Mouse (Mus musculus): Measurements from ENCODE around the gene Stx4a. TPM values are rescaled to one million over a fixed set of nuclear protein-coding genes. Genes with fewer than 3 reads are reported as not detected.

Stx4a gene
- polyA plus RNA-seq, 1 experiment from 2014 or later, result 41.3 TPM

GRCm38 (mm10) chr7:127801010-127801621 lies 23.0 kb upstream of the Stx4a start:
- peak overlapping the region; percentile 54 for H3K4me2 ChIP-seq (replicated peaks; ENCODE audit: low read depth, low read length)
- peaks cover 31% of the 10 kb centered on the region for H3K36me3 ChIP-seq (ENCODE audit: insufficient read depth, low read length)
- H3K9me3 ChIP-seq (ENCODE audit: low read length), result no peaks in the 10 kb centered on the region
- peak overlapping the region; percentile 20; the same call in 1 of the 2 replicates for H3K9ac ChIP-seq (replicated peaks; ENCODE audit: low read depth)
- no peak for TF ChIP-seq EP300 (IDR thresholded peaks at IDR 0.05)
- no peak for TF ChIP-seq CTCF (IDR thresholded peaks at IDR 0.05)
- peak overlapping the region; percentile 16; the same call in 1 of the 2 replicates for H3K4me3 ChIP-seq (ENCODE audit: low read depth, low read length)
- H3K27ac ChIP-seq (ENCODE audit: low read length), result peak overlapping the region; percentile 68
- no peaks in the 10 kb centered on the region for H3K27me3 ChIP-seq (replicated peaks; ENCODE audit: insufficient read depth, low read length)
- peak; percentile 14 for ATAC-seq
- WGBS, result 84% methylated on average over 8 of the region's 8 CpGs
- peaks cover 3% of the 10 kb centered on the region; the same call in 1 of the 2 replicates for H3K4me1 ChIP-seq (ENCODE audit: insufficient read depth, low read depth, low read length)
- no peak for DNase-seq (ENCODE audit: low spot score)

- Histone ChIP-seq H3K9ac (replicated peaks; ENCODE audit: low read depth) (no peak overlapping the region), H3K36me3 (ENCODE audit: insufficient read depth, low read length) (peaks cover 19% of the 10 kb centered on the region), H3K27ac (ENCODE audit: low read length) (no peak overlapping the region), H3K4me2 (replicated peaks; ENCODE audit: low read depth, low read length) (no peak overlapping the region), H3K27me3 (replicated peaks; ENCODE audit: insufficient read depth, low read length) (no peaks in the 10 kb centered on the region), H3K9me3 (ENCODE audit: low read length) (no peaks in the 10 kb centered on the region), H3K4me3 (ENCODE audit: low read depth, low read length) (no peak overlapping the region), H3K4me1 (ENCODE audit: insufficient read depth, low read depth, low read length) (peaks cover 3% of the 10 kb centered on the region; the same call in 1 of the 2 replicates)
- no peak for DNase-seq (ENCODE audit: low spot score)
- no peak for TF ChIP-seq CTCF (IDR thresholded peaks at IDR 0.05)
- no peak for TF ChIP-seq EP300 (IDR thresholded peaks at IDR 0.05)
- 90% methylated on average over 17 of the region's 17 CpGs for WGBS
- ATAC-seq, result no peak
These were observed 21.8 kb upstream of the Stx4a start for GRCm38 (mm10) chr7:127802313-127802712.

GRCm38 (mm10) chr7:127808821-127809220 lies 15.3 kb upstream of the Stx4a start:
- ATAC-seq (no peak), DNase-seq (ENCODE audit: low spot score) (no peak)
- 61% methylated on average over 5 of the region's 5 CpGs for WGBS
- H3K36me3 ChIP-seq (ENCODE audit: insufficient read depth, low read length), result no peaks in the 10 kb centered on the region
- H3K9ac ChIP-seq (replicated peaks; ENCODE audit: low read depth), result no peak overlapping the region
- no peaks in the 10 kb centered on the region for H3K9me3 ChIP-seq (ENCODE audit: low read length)
- H3K4me2 ChIP-seq (replicated peaks; ENCODE audit: low read depth, low read length), result no peak overlapping the region
- no peak overlapping the region for H3K4me3 ChIP-seq (ENCODE audit: low read depth, low read length)
- no peak overlapping the region for H3K27ac ChIP-seq (ENCODE audit: low read length)
- H3K4me1 ChIP-seq (ENCODE audit: insufficient read depth, low read depth, low read length), result no peaks in the 10 kb centered on the region
- no peaks in the 10 kb centered on the region for H3K27me3 ChIP-seq (replicated peaks; ENCODE audit: insufficient read depth, low read length)
- TF ChIP-seq CTCF (IDR thresholded peaks at IDR 0.05) (no peak), EP300 (IDR thresholded peaks at IDR 0.05) (no peak)

GRCm38 (mm10) chr7:127809846-127810245 lies 14.2 kb upstream of the Stx4a start:
- no peak overlapping the region for H3K9ac ChIP-seq (replicated peaks; ENCODE audit: low read depth)
- ATAC-seq, result no peak
- H3K4me2 ChIP-seq (replicated peaks; ENCODE audit: low read depth, low read length), result no peak overlapping the region
- H3K36me3 ChIP-seq (ENCODE audit: insufficient read depth, low read length), result no peaks in the 10 kb centered on the region
- DNase-seq (ENCODE audit: low spot score), result no peak
- H3K4me3 ChIP-seq (ENCODE audit: low read depth, low read length), result no peak overlapping the region
- no peak overlapping the region for H3K27ac ChIP-seq (ENCODE audit: low read length)
- no peaks in the 10 kb centered on the region for H3K27me3 ChIP-seq (replicated peaks; ENCODE audit: insufficient read depth, low read length)
- H3K4me1 ChIP-seq (ENCODE audit: insufficient read depth, low read depth, low read length), result no peaks in the 10 kb centered on the region
- TF ChIP-seq EP300 (IDR thresholded peaks at IDR 0.05), result no peak
- no peak for TF ChIP-seq CTCF (IDR thresholded peaks at IDR 0.05)
- H3K9me3 ChIP-seq (ENCODE audit: low read length), result no peaks in the 10 kb centered on the region
- WGBS, result 93% methylated on average over 1 of the region's 1 CpGs

- Histone ChIP-seq H3K4me2 (replicated peaks; ENCODE audit: low read depth, low read length) (no peak overlapping the region), H3K27me3 (replicated peaks; ENCODE audit: insufficient read depth, low read length) (no peaks in the 10 kb centered on the region), H3K9me3 (ENCODE audit: low read length) (no peaks in the 10 kb centered on the region), H3K4me1 (ENCODE audit: insufficient read depth, low read depth, low read length) (no peaks in the 10 kb centered on the region), H3K9ac (replicated peaks; ENCODE audit: low read depth) (no peak overlapping the region), H3K4me3 (ENCODE audit: low read depth, low read length) (no peak overlapping the region), H3K27ac (ENCODE audit: low read length) (no peak overlapping the region), H3K36me3 (ENCODE audit: insufficient read depth, low read length) (no peaks in the 10 kb centered on the region)
- TF ChIP-seq CTCF (IDR thresholded peaks at IDR 0.05), result no peak
- no peak for TF ChIP-seq EP300 (IDR thresholded peaks at IDR 0.05)
- ATAC-seq, result no peak
- DNase-seq (ENCODE audit: low spot score), result no peak
- WGBS, result 69% methylated on average over 10 of the region's 10 CpGs
These were observed 13.4 kb upstream of the Stx4a start for GRCm38 (mm10) chr7:127810650-127811049.

GRCm38 (mm10) chr7:127811240-127811639 lies 12.9 kb upstream of the Stx4a start:
- Histone ChIP-seq H3K27ac (ENCODE audit: low read length) (no peak overlapping the region), H3K9me3 (ENCODE audit: low read length) (no peaks in the 10 kb centered on the region), H3K9ac (replicated peaks; ENCODE audit: low read depth) (no peak overlapping the region), H3K4me3 (ENCODE audit: low read depth, low read length) (no peak overlapping the region), H3K36me3 (ENCODE audit: insufficient read depth, low read length) (no peaks in the 10 kb centered on the region), H3K27me3 (replicated peaks; ENCODE audit: insufficient read depth, low read length) (no peaks in the 10 kb centered on the region), H3K4me2 (replicated peaks; ENCODE audit: low read depth, low read length) (no peak overlapping the region), H3K4me1 (ENCODE audit: insufficient read depth, low read depth, low read length) (no peaks in the 10 kb centered on the region)
- no peak for ATAC-seq
- no peak for DNase-seq (ENCODE audit: low spot score)
- TF ChIP-seq CTCF (IDR thresholded peaks at IDR 0.05), result no peak
- no peak for TF ChIP-seq EP300 (IDR thresholded peaks at IDR 0.05)
- 77% methylated on average over 4 of the region's 4 CpGs for WGBS
